27 mouse cellular contexts compared by ENCODE assay signal in the genomic region with DNA sequence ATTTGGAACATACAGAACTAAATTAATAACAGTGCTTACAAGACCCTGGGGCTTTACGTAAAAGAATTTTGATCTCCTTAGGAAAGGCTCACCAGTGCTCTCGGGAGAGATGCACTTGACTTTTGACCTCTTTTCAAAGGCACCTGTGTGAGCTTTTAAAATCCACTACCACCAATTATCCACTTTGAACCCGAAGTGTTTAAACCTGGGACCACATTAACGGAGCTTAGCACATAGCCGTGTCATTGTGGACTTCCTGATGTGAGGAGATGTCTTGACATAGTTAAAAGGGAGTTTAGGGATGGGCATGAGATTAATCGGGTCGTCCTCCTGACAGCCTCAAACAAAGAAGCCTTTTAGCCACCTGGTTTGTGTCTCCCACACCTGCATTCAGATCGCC.
A peak's percentile ranks its signal among the peaks of the same experiment; 100 is the strongest.
DNase-seq lines count a peak whose midpoint lies in the region; ATAC-seq and TF ChIP-seq lines count a peak whose summit lies in the region.
"Had no signal": no experiment of that assay in that cellular context is flagged by ENCODE, and none has a peak within 500 bp of the region (broad histone marks: within the 10 kb centered on the region; RNA-seq: fewer than 3 reads in every experiment).

No protein-coding gene starts in this region.

- no peak overlapping the region for H3K4me2 ChIP-seq in kidney, embryonic 16.5 days (replicated peaks; ENCODE audit: low read depth, low read length)
- no peak overlapping the region for H3K4me2 ChIP-seq in embryonic facial prominence, embryonic 11.5 days (ENCODE audit: low read depth, low read length)
- H3K4me2 ChIP-seq in liver, embryonic 12.5 days, result no peak overlapping the region
- H3K4me2 ChIP-seq: embryonic facial prominence, embryonic 12.5 days; embryonic facial prominence, embryonic 15.5 days; heart, embryonic 13.5 days; hindbrain, embryonic 15.5 days; intestine, embryonic 15.5 days had no signal

- TF ChIP-seq POLR2A in kidney, adult 2 months (IDR thresholded peaks at IDR 0.05; ENCODE audit: low read depth, low read length), result no peak

- no peaks in the 10 kb centered on the region for H3K27me3 ChIP-seq in kidney, adult 2 months (replicated peaks; ENCODE audit: control insufficient read depth, insufficient read depth, low read length)
- no peaks in the 10 kb centered on the region for H3K27me3 ChIP-seq in kidney, embryonic 16.5 days (ENCODE audit: insufficient read depth, low read length)
- no peaks in the 10 kb centered on the region for H3K27me3 ChIP-seq in embryonic facial prominence, embryonic 11.5 days (ENCODE audit: control insufficient read depth, insufficient read depth, low read length)
- H3K27me3 ChIP-seq in liver, embryonic 12.5 days (replicated peaks), result no peaks in the 10 kb centered on the region
- H3K27me3 ChIP-seq: embryonic facial prominence, embryonic 12.5 days; embryonic facial prominence, embryonic 15.5 days; heart, embryonic 13.5 days; hindbrain, embryonic 15.5 days; intestine, embryonic 15.5 days had no signal

- H3K9ac ChIP-seq in kidney, embryonic 16.5 days (replicated peaks; ENCODE audit: low read length), result no peak overlapping the region
- no peak overlapping the region for H3K9ac ChIP-seq in embryonic facial prominence, embryonic 11.5 days (replicated peaks; ENCODE audit: low read length)
- H3K9ac ChIP-seq in liver, embryonic 12.5 days, result no peak overlapping the region
- H3K9ac ChIP-seq: embryonic facial prominence, embryonic 12.5 days; embryonic facial prominence, embryonic 15.5 days; forebrain, postnatal 0 days; heart, embryonic 13.5 days; hindbrain, embryonic 15.5 days; intestine, embryonic 15.5 days had no signal

- no peaks in the 10 kb centered on the region for H3K9me3 ChIP-seq in kidney, embryonic 16.5 days (ENCODE audit: low read length)
- H3K9me3 ChIP-seq in embryonic facial prominence, embryonic 11.5 days (replicated peaks; ENCODE audit: control insufficient read depth, low read length), result no peaks in the 10 kb centered on the region
- no peaks in the 10 kb centered on the region for H3K9me3 ChIP-seq in liver, embryonic 12.5 days (replicated peaks)
- H3K9me3 ChIP-seq: embryonic facial prominence, embryonic 12.5 days; embryonic facial prominence, embryonic 15.5 days; heart, embryonic 10.5 days; heart, embryonic 13.5 days; hindbrain, embryonic 15.5 days; intestine, embryonic 15.5 days had no signal

- intact Hi-C loops in gastrocnemius, adult 2 months (cut with DNase I), result no loop called here
- intact Hi-C loops in gastrocnemius, postnatal 36 days (cut with DNase I), result no loop called here

- WGBS in kidney, adult 2 months, result 40% methylated on average over 8 of the region's 8 CpGs
- WGBS in kidney, embryonic 16.5 days, result 51% methylated on average over 8 of the region's 8 CpGs
- WGBS in embryonic facial prominence, embryonic 11.5 days, result 18% methylated on average over 8 of the region's 8 CpGs
- 62% methylated on average over 8 of the region's 8 CpGs for WGBS in liver, embryonic 12.5 days (ENCODE audit: insufficient replicate concordance)

- TF ChIP-seq CTCF in gastrocnemius, adult 2 months (IDR thresholded peaks at IDR 0.05), result no peak
- TF ChIP-seq CTCF in kidney, adult 2 months (conservative IDR thresholded peaks at IDR 0.05; ENCODE audit: insufficient read depth, insufficient read length, low read depth, low read length), result no peak

- no peak for ATAC-seq in kidney, embryonic 16.5 days (ENCODE audit: low FRiP score, low TSS enrichment)
- no peak for ATAC-seq in embryonic facial prominence, embryonic 11.5 days (replicated peaks; ENCODE audit: insufficient number of reproducible peaks, low FRiP score, low TSS enrichment, low read depth)
- no peak for ATAC-seq in liver, embryonic 12.5 days
- ATAC-seq: CD4-positive, CD25-positive, alpha-beta regulatory T cell, adult 4 months; forebrain, embryonic 14.5 days; forebrain, postnatal 0 days; intestine, embryonic 15.5 days had no signal

- H3K4me1 ChIP-seq in kidney, adult 2 months (ENCODE audit: control insufficient read depth, insufficient read depth, low read length), result peaks cover 3% of the 10 kb centered on the region; the same call in 1 of the 2 replicates
- peaks cover 10% of the 10 kb centered on the region; the same call in 1 of the 2 replicates for H3K4me1 ChIP-seq in kidney, embryonic 16.5 days (ENCODE audit: insufficient read depth, low read length)
- 0 out of 2 replicates have a peak, but pooled peaks cover 2% of the 10 kb centered on the region for H3K4me1 ChIP-seq in embryonic facial prominence, embryonic 11.5 days (ENCODE audit: control insufficient read depth, insufficient read depth, low read length)
- H3K4me1 ChIP-seq in liver, embryonic 12.5 days, result no peaks in the 10 kb centered on the region
- H3K4me1 ChIP-seq: embryonic facial prominence, embryonic 12.5 days; embryonic facial prominence, embryonic 15.5 days; hindbrain, embryonic 15.5 days; intestine, embryonic 15.5 days had no signal

- H3K36me3 ChIP-seq in kidney, adult 2 months (ENCODE audit: control insufficient read depth, insufficient read depth, low read length), result no peaks in the 10 kb centered on the region
- no peaks in the 10 kb centered on the region for H3K36me3 ChIP-seq in kidney, embryonic 16.5 days (ENCODE audit: insufficient read depth, low read length)
- H3K36me3 ChIP-seq in embryonic facial prominence, embryonic 11.5 days (replicated peaks; ENCODE audit: control insufficient read depth, insufficient read depth, low read depth, low read length), result no peaks in the 10 kb centered on the region
- H3K36me3 ChIP-seq in liver, embryonic 12.5 days, result no peaks in the 10 kb centered on the region
- H3K36me3 ChIP-seq: embryonic facial prominence, embryonic 12.5 days; embryonic facial prominence, embryonic 15.5 days; heart, embryonic 10.5 days; heart, embryonic 13.5 days; hindbrain, embryonic 15.5 days; intestine, embryonic 15.5 days had no signal

- no peak overlapping the region for H3K4me3 ChIP-seq in gastrocnemius, adult 2 months
- no peak overlapping the region for H3K4me3 ChIP-seq in kidney, adult 2 months (ENCODE audit: insufficient read depth, low read depth, low read length)
- no peak overlapping the region for H3K4me3 ChIP-seq in kidney, embryonic 16.5 days (ENCODE audit: low read length)
- H3K4me3 ChIP-seq in embryonic facial prominence, embryonic 11.5 days (ENCODE audit: low read depth, low read length), result no peak overlapping the region
- H3K4me3 ChIP-seq in liver, embryonic 12.5 days, result no peak overlapping the region
- H3K4me3 ChIP-seq: embryonic facial prominence, embryonic 12.5 days; embryonic facial prominence, embryonic 15.5 days; heart, embryonic 10.5 days; heart, embryonic 13.5 days; hindbrain, embryonic 15.5 days; intestine, embryonic 15.5 days had no signal

- H3K27ac ChIP-seq in gastrocnemius, adult 2 months, result peak overlapping the region; percentile 63
- peak overlapping the region; percentile 73; the same call in 1 of the 2 replicates for H3K27ac ChIP-seq in kidney, adult 2 months (ENCODE audit: insufficient read depth, low read depth, low read length)
- H3K27ac ChIP-seq in kidney, embryonic 16.5 days (ENCODE audit: low read length), result no peak overlapping the region
- no peak overlapping the region for H3K27ac ChIP-seq in embryonic facial prominence, embryonic 11.5 days (replicated peaks; ENCODE audit: low read depth, low read length)
- no peak overlapping the region for H3K27ac ChIP-seq in liver, embryonic 12.5 days
- H3K27ac ChIP-seq: embryonic facial prominence, embryonic 12.5 days; embryonic facial prominence, embryonic 15.5 days; heart, embryonic 10.5 days; heart, embryonic 13.5 days; hindbrain, embryonic 15.5 days; intestine, embryonic 15.5 days had no signal

- DNase-seq in gastrocnemius, adult 2 months, result no peak
- no peak for DNase-seq in gastrocnemius, postnatal 36 days
- no peak for DNase-seq in kidney, adult 2 months
- peak; percentile 63 for DNase-seq in embryonic facial prominence, embryonic 11.5 days (ENCODE audit: low spot score)
- peak; percentile 70 for DNase-seq in hindlimb bud, embryonic 11.5 days (ENCODE audit: extremely low spot score, low read depth, low spot score)
- no peak for DNase-seq in urinary bladder, adult 18-20 months (ENCODE audit: low spot score in 2 of 2)
- DNase-seq: adrenal gland, adult 2 months; adrenal gland, postnatal 14 days; cerebellum, adult 11 months; cerebellum, adult 2 months; cerebellum, adult 9-11 months; cerebellum, postnatal 25 days; forebrain, postnatal 0 days; gastrocnemius, postnatal 10 days; heart, adult 18-20 months; heart, postnatal 14 days; heart, postnatal 4 days had no signal

Comparison
In these comparisons a context has a peak if more than half of its experiments do, and no peak if none do; other contexts are left out.
1. H3K27ac ChIP-seq: peak in gastrocnemius, adult 2 months (single experiment) and kidney, adult 2 months (single experiment); none in kidney, embryonic 16.5 days (single experiment), embryonic facial prominence, embryonic 11.5 days (single experiment) and liver, embryonic 12.5 days (single experiment).
2. DNase-seq: peak in embryonic facial prominence, embryonic 11.5 days (single experiment) and hindlimb bud, embryonic 11.5 days (single experiment); none in gastrocnemius, adult 2 months (single experiment), gastrocnemius, postnatal 36 days (0 of 2), kidney, adult 2 months (single experiment) and urinary bladder, adult 18-20 months (0 of 2).